Mouse (Mus musculus) bone marrow macrophage, adult 2 months (primary cell): Measurements from ENCODE around the gene Rabif.

Experiments used
- CTCF ChIP-seq: IDR thresholded peaks from 2 replicates; pipeline ENCODE4 v1.5.1; 2012; ENCODE audit warnings: low read depth, mild to moderate bottlenecking, low read length, moderate library complexity
- POLR2A ChIP-seq: IDR thresholded peaks from 2 replicates; pipeline ENCODE4 v1.6.1; 2012; ENCODE audit warnings: mild to moderate bottlenecking, low read depth, low read length, borderline replicate concordance

- TF ChIP-seq POLR2A (no peak), CTCF (no peak)
Measured at GRCm38 (mm10) chr1:134456060-134456459, 38.4 kb upstream of the Rabif start.
